Mouse (Mus musculus) layer of hippocampus, postnatal 14 days (tissue): ENCODE data around the gene Ift20. TPM values are rescaled to one million over a fixed set of nuclear protein-coding genes. Genes with fewer than 3 reads are reported as not detected.
A peak's percentile ranks its signal among the peaks of the same experiment; 100 is the strongest.
"Not testable (repeated sequence)": the region's sequence is repeated elsewhere in the genome, so short reads cannot be mapped to it uniquely, and the experiment has no call there.

Experiments
- DNase-seq, 2 experiments: peaks; one replicate each; pipeline ENCODE4 v3.0.0; 2021 to 2022; ENCODE audit warnings: low spot score in 2 of 2, mixed read lengths in 1 of 2
- total RNA-seq, 2 experiments: library from RNA; stranded (reverse); gene quantifications; 2 replicates each; pipeline ENCODE4 v1.2.3; 2021

The Ift20 gene
- total RNA-seq, 2 experiments from 2014 or later, result 73.7 to 79.8 TPM

DNA sequence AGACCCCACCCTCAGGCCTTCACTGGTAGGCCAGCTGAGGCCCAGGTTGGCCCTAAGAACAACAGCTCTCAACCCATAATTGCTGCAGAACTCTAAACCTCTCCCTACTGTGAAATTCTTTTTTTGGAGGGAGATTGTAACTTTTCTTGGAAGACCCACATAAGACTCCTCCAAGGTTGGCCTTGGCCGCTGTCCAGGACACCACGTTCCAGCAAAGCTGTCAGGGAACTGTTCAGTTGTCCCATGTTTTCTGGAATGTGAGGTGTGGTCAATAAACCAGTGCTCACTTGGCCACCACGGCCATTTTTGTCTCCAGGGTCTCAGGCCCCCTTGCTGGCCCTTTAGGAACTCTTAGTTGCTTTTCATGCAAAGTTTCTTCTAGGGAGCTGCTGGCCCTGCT is 14.3 kb upstream of the Ift20 start:
- DNase-seq, result no peak

DNA sequence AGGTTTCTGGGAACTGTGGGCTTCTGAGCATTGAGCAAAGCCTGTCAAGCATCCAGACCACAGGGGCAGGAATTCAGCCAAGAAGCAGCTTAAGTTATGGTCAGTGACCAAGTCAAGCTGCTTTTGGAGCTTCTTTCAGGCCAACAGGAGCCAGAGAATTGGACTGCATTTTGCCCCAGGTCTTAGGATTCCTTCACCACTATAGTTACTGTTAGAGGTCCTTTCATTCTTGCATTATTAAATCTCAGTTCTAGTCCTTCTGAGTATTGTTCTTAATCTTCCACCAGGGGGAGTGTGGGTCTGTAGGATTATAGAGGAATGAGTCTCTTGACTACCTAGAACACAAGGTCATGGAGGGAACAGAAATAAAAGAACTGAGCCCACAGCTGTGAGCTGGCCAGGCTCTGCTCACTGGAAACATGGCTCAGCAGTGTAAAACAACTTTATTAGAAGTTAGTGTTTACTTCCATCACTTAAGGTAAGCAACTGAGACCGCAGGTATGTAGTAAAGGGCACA is 13.6 kb upstream of the Ift20 start:
- DNase-seq, result no peak

DNA sequence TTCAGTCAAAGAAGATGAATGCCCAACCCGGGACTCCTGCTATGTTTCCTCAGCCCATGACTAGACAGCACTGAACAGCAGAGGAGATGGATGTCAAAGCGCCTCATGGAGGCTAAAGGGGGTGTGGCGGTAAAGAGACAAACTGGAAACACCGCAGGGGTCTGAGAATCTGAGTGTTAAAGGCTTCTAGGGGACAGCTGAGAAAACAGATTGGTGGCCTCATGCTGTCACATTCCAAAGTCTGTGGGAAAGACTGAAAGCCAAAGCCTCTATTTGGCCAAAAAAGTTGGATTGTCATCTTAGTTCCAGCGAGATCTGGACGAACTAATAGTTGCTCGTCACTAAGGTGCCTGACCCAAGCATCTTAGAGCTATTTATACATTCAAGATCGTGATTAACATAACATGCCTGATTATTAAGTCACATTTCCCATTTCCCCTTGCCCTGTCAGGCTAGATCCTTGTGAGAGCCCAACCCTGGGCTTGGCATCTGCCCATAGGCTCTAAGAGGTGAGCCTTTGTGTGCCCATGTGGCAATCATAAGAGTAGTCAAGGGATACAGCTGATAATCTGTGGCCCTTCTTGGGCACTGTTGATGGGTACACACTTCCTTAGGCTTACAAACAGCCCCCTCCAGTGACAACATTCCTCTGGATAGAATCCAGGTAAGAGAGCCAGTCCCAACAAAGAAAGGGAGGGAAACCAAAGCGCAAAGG is 12.8 kb upstream of the Ift20 start:
- DNase-seq, result no peak

DNA sequence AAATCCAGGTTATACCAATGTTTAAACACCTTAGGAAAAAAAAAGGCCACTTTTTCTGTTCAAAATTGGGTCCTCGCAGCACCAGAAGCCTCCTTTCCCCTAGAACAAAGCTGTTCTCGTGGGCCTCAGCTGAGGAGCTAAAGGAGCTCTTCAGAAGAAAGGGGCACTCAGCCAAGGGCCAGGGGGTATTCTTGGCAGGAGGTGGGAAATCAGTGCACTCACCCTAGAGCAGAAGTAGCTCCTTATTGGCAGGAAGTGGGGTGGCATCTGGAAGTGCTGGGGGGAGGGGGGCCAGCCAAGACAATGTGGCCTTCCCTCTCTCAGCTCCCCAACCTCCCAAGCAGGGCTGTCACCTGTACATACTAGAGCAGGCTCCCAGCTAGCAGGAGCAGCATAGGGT is 11.3 kb upstream of the Ift20 start:
- no peak for DNase-seq

DNA sequence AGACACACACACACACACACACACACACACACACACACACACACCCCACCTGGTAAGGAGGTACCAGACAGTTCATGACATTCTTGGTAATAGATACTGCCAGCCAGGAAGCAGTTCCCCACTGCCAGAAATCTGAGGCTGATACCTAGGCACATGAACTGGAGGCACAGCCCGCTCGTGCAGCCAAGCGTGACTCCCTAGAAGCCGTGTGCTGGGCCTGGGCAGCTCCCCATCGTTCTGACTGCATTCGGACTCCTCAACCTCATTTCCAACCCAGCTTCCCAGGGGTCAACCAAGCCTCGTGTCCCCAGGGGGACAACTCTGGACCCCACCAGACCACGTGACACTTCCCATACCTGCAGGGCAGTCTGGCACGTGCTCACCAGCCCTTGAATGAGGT is 7.4 kb upstream of the Ift20 start:
- no peak for DNase-seq

DNA sequence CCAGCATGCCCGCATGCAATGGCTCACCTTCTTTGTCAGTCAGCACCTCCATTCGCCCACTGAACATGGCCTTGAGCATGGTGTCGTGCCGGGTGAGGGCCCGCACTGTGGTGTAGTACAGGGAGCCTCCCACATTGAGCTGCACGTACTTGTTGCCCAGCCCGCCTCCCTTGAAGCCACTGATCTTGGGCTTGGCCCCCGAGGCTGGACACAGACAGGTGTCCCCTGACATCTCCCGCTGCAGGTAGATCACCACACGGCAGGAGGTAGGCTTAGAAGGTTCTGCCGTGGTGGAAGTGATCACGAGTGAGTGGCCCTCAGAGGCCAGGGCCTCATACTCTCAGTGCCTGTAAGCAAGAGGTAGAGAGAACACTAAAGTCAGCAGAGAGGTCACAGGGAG is 6.2 kb upstream of the Ift20 start:
- no peak for DNase-seq

DNA sequence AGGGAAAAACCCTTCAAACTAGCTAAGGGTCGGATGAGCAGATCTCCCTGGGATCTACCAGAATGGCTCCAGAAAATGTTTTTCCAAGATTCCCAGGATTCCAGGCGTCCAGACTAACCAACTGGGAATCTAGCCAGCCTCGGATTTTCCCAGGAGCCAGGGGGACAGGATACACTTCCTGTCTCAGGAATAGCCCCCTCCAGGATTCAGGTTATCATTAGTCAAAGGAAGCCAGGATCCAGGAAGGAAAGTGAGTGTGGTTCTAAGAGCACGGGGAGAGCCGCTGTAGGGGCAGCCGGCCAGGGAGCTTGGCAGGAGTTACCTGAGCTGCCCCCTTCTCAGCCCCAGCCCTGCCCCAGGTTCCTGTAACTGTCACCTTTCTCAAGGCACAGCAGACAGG is 5.1 kb upstream of the Ift20 start:
- no peak for DNase-seq

DNA sequence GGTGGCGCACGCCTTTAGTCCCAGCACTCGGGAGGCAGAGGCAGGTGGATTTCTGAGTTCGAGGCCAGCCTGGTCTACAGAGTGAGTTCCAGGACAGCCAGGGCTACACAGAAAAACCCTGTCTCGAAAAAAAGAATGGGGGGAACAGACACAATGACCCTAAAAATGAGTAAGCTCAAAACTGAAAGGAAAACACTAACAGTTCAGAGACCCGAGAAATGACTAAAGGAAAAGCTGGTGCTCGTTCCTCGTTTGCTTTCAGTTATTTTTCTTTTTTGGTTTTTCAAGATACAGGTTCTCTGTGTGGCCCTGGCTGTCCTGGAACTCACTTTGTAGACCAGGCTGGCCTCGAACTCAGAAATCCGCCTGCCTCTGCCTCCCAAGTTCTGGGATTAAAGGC is 4.6 kb upstream of the Ift20 start:
- not testable (repeated sequence) for DNase-seq

DNA sequence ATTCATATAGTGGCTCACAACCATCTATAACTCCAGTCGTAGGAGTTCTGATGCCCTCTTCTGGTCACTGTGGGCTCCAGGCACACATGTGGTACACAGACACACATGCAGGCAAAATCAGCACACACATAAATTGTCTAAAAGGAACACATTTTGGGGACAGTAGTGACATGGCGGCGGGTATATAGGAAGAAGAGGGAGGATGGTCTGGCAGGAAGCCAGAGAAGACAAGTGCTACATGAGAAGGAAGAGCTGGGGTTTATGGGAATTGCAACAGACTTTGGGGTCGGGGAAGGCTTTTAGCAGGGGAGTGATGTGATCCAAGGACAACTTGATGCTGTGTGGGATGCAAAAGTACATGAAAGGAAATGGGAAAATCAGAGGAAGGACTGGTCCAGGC is 1.6 kb upstream of the Ift20 start:
- no peak for DNase-seq

DNA sequence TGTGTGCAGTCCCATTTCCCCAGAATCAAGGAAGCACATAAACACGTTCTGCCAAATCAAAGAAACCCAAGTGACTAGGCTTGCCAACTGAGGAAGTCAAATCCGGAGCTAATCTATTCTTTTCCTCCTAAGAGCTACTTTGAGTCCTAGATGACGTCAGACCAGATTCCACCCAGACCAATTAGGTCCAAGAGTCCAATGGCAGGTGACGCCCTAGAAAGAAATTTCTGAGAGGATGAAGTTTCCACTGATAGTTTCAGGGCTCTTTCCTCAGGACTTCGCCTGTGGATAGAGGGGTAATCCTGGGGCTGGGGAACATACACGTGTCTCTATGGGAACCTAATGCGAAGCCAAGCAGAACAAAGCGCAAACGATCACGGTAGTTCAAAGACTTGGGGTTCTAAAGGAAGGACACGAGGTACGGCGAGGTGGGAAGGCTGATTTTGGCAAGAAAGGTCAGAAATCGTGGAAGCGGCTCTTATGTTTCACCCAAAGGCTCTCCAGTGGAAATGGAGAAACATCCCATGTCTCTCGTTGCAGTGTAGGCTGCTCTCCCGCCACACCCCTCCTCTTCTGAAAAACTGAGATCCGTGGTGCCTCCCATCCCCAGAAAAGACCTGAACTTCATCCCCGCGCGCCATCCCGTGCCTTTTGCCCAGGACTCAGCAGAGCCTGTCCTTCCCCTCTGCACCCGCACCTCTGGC is 633 bp upstream of the Ift20 start:
- no peak for DNase-seq

DNA sequence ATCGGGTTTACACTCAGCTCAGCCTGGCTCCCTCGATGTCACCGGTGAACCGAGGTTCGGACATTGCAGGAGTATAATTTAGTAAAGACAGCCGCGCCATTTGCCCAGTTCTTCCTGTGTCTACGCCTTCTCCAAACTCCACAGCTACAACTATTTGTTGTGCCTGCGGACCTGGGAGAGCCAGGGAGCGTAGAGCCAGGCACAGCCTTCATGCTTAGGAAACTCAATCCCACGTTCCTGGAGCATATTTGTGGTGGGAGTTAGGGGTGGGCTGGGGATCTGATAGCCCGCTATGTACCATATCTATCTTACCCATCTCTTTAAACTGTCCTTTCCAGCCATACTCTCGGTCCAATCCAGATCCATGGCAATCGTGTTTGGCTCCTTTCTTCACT is 526 bp downstream of the Ift20 start:
- peak in 1 of 2 experiments; percentile 39 for DNase-seq

DNA sequence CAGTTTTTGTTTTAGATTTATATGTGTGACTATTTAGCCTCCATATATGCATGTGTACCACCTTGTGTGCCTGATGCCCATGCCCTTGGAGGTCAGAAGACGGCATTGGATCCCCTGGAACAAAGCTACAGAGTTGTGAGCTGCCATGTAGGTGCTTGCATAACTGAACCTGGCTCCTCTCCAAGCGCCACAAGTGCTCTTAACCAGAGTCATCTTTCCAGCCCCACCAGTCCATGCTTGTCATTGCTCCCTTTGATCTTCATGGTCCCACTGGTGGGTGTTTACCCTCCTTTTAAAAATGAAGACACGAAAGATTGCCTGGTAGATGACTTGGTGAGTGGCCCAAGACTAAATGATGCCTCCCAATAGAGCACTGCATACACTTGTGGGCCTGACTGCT is 4.2 kb downstream of the Ift20 start:
- no peak for DNase-seq

DNA sequence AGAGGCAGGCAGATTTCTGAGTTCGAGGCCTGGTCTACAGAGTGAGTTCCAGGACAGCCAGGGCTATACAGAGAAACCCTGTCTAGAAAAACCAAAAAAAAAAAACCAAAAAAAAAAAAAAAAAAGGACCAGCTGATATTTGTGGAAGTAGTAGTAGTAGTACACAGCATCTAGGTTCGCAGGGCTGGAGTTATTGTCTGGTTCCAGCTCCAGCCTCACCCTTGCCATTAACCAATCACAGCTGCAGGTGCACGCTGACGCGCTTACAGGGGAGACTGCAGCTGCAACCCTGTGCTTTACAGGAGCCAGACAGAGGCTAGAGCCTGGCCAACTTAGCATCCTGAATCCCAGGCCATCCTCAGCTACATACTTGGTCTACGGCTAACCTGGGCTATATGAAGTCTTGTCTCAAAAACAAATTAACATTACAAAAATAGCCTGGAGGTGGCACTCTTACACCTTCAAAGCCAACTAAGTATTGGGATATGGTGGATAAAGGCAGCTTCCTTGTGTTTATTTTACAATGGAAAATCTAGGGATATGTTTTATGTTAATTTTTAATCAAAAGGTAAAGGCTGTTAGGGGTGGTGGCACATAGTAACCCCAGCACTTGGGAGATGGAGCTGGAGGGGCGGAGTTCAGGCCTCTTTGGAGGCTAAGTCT is 8.4 kb downstream of the Ift20 start:
- DNase-seq, result no peak

DNA sequence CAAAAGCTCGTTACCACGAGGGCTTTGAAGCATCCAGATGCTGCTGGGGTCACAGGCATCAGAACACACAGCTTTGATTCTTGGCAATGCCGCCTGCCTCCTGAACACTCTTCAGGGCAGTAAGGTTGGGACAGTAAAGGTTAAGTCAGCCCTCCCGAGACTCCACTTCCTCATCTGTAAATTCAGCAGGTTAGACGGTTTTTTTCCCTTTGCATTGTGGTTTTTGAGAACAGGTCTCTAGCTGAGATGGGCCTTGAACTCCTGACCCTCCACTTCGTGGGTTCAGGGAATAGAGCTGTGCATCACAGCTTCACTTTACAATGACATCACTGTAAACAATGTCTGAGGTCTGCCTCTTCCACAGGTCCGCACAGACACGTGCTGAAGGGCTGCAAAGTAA is 9.0 kb downstream of the Ift20 start:
- DNase-seq, result no peak

DNA sequence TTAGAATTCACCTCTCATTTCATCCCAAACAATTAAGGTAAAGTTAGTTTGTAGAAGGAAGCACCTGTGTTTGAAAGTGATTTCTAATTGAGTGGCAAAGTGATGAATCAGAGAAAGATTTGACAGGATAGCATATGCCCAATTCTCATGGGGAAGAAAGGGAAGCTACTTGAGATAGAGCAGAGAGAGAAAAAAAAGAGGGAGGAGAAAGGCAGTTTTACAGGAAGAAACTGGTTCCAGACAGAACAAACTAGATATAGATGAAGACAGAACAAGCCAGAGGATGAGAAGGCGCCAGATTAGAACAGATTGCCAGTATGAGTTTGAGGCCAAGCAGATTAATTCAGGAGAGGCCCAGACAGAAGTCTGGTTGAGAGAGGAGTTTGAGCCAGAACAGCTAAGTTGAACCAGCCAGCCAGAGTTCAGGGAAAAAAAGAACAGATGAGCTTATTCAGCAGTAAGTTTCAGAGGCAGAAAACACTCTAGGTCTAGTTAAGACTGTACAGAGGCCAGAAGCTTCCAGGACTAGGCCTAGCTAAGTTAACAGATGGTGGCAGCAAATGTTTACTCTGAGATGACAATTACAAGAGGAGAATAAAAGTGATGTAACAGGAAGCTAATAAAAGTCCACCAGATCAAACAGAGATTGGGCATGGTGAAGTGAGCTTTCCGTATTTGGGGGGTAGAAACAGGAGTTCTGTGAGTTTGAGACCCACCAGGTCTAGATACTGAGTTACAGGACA is 11.7 kb downstream of the Ift20 start:
- no peak for DNase-seq

DNA sequence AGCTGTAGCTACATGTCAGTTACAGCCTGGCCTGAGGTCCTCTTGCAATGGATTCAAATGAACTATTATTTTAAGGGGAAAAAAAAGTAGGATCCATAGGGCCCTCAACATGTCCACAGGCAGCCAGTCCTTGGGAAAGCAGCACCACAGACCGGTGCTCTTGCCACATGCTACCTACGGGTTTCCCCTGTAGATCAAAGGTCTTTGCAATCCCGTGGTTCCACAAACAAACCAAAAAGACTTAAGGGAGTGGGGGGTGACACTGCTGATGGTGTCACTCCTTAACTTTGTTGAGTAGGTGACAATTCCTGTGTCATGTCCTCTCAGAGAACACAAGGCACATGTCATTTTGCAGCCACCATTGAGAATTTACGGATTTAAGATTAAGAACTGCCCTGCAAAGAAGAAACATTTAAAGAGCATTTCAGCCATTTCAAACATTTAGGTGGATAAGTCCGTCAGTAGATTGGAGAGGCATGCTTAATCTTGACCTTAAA is 13.4 kb downstream of the Ift20 start:
- no peak for DNase-seq

DNA sequence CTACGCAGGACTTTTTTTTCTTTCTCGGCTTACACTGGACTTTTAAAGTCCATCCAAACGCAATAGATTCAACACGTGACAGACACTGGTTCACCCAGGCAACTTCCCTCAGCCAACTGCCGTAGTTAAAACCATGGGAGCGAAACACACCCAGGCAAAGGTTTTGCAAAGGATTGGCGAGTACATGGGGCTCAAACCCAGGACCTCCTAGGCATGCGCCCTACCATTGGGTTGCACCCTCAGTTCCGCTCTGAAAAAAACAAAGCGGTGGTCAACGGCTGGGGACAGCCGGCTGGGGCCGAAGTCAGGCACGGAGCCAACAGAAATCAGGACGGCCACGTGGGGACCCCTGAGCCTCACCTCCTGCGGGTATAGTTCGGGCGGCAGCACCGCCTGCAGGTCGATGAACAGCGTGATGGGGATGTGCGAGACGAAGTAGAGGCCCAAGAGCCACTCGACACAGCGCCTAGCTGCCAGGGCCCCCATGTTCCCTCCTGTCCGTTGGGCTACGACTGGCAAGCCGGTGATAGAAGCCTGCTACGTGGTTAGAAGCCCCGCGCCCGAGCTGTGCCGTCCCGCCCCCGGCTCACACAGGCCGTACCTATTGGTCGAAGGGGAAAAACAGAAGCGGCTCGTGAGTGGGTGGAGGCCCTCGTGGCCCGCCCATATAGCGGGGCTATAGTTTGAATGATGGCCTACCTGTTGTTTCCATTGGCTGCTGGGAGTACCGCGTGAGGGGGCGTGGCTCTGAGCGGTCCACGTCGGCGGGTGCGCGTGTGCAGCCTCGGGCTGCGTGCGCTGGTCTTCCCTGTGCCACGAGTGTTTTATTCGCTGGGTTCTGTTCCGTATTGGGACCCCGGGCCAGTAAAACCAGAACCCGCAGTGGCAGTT is 14.3 kb downstream of the Ift20 start, which contains the start of gene Tmem97:
Gene Tmem97 (minus strand): TSS at position 610 of the 891 bp plus-strand sequence.
- DNase-seq, result peak; percentile 92 to 98

DNA sequence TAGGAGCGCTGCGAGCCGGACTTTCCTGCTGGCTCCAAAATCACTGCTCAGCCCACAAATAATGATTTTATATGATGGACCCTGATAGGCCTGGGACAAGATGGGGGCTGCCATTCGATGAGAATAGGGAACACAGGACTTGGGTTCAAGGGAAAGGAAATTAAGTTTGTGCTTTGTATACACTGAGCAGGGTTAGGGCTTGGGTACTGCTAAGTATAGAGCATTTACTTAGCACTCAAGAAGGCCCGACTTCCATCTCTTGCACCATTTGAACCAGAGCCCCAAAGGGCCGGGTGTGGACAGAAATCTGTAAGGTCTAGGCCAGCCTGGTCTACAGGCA is 14.9 kb downstream of the Ift20 start:
- no peak for DNase-seq

DNA sequence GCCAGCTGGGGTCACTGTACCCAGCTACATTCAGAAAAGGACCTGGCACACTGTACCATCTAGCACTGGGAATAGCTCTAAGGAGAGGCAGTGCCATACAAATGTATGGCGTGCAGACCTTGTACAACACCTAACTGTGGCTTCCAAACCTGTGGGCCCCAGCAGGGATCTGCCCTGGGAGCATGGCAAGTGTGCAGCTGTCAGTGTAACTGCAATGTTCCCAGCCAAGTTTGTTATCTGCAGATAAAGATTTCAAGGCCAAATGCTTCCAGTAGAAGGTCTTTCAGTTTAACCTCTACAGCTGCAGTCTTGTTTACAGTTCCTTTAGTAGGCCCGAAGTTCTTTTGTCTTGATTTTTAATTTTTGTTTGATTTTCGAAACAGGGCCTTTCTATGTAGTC is 19.5 kb downstream of the Ift20 start:
- no peak for DNase-seq

DNA sequence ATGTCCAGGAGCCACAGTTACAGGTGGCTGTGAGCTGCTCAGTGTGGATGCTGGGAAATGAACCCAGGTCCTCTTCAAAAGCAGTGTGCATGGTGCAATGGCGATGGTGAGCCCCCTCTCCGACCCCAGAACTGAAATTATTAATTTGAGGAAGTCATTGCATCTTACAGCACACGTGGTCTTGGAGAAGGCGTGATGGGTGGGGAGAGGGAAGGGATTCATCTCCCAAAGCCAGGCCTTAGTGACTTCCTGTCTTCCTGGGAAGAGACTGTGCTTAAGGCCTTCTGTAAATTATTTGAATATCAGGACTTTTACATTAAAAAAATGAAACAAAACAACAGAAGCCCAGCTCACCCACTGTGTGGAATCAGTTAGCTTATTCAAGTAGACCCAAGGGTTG is 19.9 kb downstream of the Ift20 start:
- DNase-seq, result no peak
